Mouse (Mus musculus) hindbrain, embryonic 14.5 days (tissue): ENCODE results near the gene Olfr1511. TPM values are rescaled to one million over a fixed set of nuclear protein-coding genes. Genes with fewer than 3 reads are reported as not detected.
A peak's percentile ranks its signal among the peaks of the same experiment; 100 is the strongest.
"Not testable (repeated sequence)": the region's sequence is repeated elsewhere in the genome, so short reads cannot be mapped to it uniquely, and the experiment has no call there.

Experiments
- ATAC-seq: fragments of 200-750 bp; cut with Nextera tagmentation; 2 replicates; pipeline ENCODE4 v1.8.0; 2017; ENCODE audit warnings: moderate number of reproducible peaks, mild to moderate bottlenecking, moderate TSS enrichment, moderate library complexity; ENCODE audit not compliant: low FRiP score
- DNase-seq: peaks from one replicate; pipeline ENCODE4 v3.0.0-alpha.2; 2015; ENCODE audit warnings: low spot score
- H3K27ac ChIP-seq: fragments of 300-500 bp; sonication (generic); 2 replicates; pipeline ENCODE4 v1.5.1; 2014; ENCODE audit warnings: mild to moderate bottlenecking, moderate library complexity
- H3K27me3 ChIP-seq: fragments of 300-500 bp; sonication (generic); 2 replicates; pipeline ENCODE4 v1.6.1; 2014; ENCODE audit warnings: mild to moderate bottlenecking, low read length, mixed read lengths; ENCODE audit not compliant: control insufficient read depth, insufficient read depth
- H3K36me3 ChIP-seq: fragments of 300-500 bp; sonication (generic); replicated peaks from 2 replicates; pipeline ENCODE4 v1.6.1; 2014; ENCODE audit not compliant: control insufficient read depth, insufficient read depth
- H3K4me1 ChIP-seq: fragments of 300-500 bp; sonication (generic); replicated peaks from 2 replicates; pipeline ENCODE4 v1.6.1; 2014; ENCODE audit warnings: antibody characterized with exemption, low read length, mixed read lengths; ENCODE audit not compliant: control insufficient read depth, insufficient read depth
- H3K4me2 ChIP-seq: fragments of 300-500 bp; sonication (generic); replicated peaks from 2 replicates; pipeline ENCODE4 v1.6.1; 2014; ENCODE audit warnings: mild to moderate bottlenecking, moderate library complexity
- H3K4me3 ChIP-seq: fragments of 300-500 bp; sonication (generic); replicated peaks from 2 replicates; pipeline ENCODE4 v1.5.1; 2014; ENCODE audit warnings: mild to moderate bottlenecking, low read length
- H3K9ac ChIP-seq: fragments of 300-500 bp; sonication (generic); 2 replicates; pipeline ENCODE4 v1.6.1; 2014
- H3K9me3 ChIP-seq: fragments of 300-500 bp; sonication (generic); 2 replicates; pipeline ENCODE4 v1.6.1; 2016; ENCODE audit warnings: low read length; ENCODE audit not compliant: control insufficient read depth
- WGBS: fragments of 180-500 bp; shearing (Covaris S2); extraction: QIAGEN DNeasy Blood & Tissue Kit; methylation state at CpG from one replicate; pipeline ENCODE4 v1.1.7; 2014; 5-methylcytosine and 5-hydroxymethylcytosine counted together
- polyA plus RNA-seq: library from polyadenylated mRNA; unstranded; fragments of >200 nt; fragmentation: Nextera tagmentation; extraction: Ambion mirVana; gene quantifications from 2 replicates; pipeline ENCODE4 v1.2.1, GENCODE M21; 2014

The Olfr1511 gene
- polyA plus RNA-seq = 0.17 TPM in 1 of 2 replicates, not detected in the other

GRCm38 (mm10) chr14:52397279-52397678 is at the start of gene Olfr1511:
Gene Olfr1511 (minus strand): TSS chr14:52397379.
- no peak within 1 kb of the TSS for H3K27ac ChIP-seq
- H3K27me3 ChIP-seq = no peaks in the 10 kb centered on the region
- no peaks in the 10 kb centered on the region for H3K4me1 ChIP-seq
- DNase-seq = no peak
- H3K9me3 ChIP-seq = no peaks in the 10 kb centered on the region
- WGBS = 82% methylated on average over 4 of the region's 4 CpGs
- H3K36me3 ChIP-seq = no peaks in the 10 kb centered on the region
- no peak for ATAC-seq
- no peak within 1 kb of the TSS for H3K4me2 ChIP-seq
- no peak within 1 kb of the TSS for H3K4me3 ChIP-seq
- H3K9ac ChIP-seq = no peak within 1 kb of the TSS

- H3K27me3 ChIP-seq = no peaks in the 10 kb centered on the region
- no peak within 1 kb of the TSS for H3K4me3 ChIP-seq
- no peaks in the 10 kb centered on the region for H3K36me3 ChIP-seq
- no peak within 1 kb of the TSS for H3K9ac ChIP-seq
- ATAC-seq (no peak), DNase-seq (no peak)
- H3K4me2 ChIP-seq = no peak within 1 kb of the TSS
- no peaks in the 10 kb centered on the region for H3K9me3 ChIP-seq
- no peak within 1 kb of the TSS for H3K27ac ChIP-seq
- no peaks in the 10 kb centered on the region for H3K4me1 ChIP-seq
Measured at GRCm38 (mm10) chr14:52442690-52443089, 45.5 kb upstream of the Olfr1511 start, which contains the start of gene Olfr1509. Gene Olfr1509 (plus strand): TSS chr14:52442990.

GRCm38 (mm10) chr14:52427686-52428085 is 30.5 kb upstream of the Olfr1511 start:
- Histone ChIP-seq H3K36me3 (no peaks in the 10 kb centered on the region), H3K27ac (no peak overlapping the region), H3K9ac (no peak overlapping the region), H3K27me3 (no peaks in the 10 kb centered on the region), H3K4me1 (no peaks in the 10 kb centered on the region), H3K4me2 (no peak overlapping the region), H3K9me3 (no peaks in the 10 kb centered on the region), H3K4me3 (no peak overlapping the region)
- DNase-seq (no peak), ATAC-seq (no peak)
- 91% methylated on average over 1 of the region's 1 CpGs for WGBS

GRCm38 (mm10) chr14:52414273-52414672 is 17.1 kb upstream of the Olfr1511 start, which contains the start of gene Olfr1510:
Gene Olfr1510 (minus strand): TSS chr14:52414373.
- Histone ChIP-seq H3K9ac (no peak within 1 kb of the TSS), H3K9me3 (no peaks in the 10 kb centered on the region), H3K27me3 (no peaks in the 10 kb centered on the region), H3K4me3 (no peak within 1 kb of the TSS), H3K27ac (no peak within 1 kb of the TSS), H3K4me1 (no peaks in the 10 kb centered on the region), H3K4me2 (no peak within 1 kb of the TSS), H3K36me3 (no peaks in the 10 kb centered on the region)
- no peak for DNase-seq
- 91% methylated on average over 3 of the region's 3 CpGs for WGBS
- ATAC-seq = no peak

GRCm38 (mm10) chr14:52410142-52410919 is 13.2 kb upstream of the Olfr1511 start:
- not testable (repeated sequence) for H3K4me1 ChIP-seq, H3K36me3 ChIP-seq, H3K27me3 ChIP-seq, H3K4me2 ChIP-seq, H3K9ac ChIP-seq, H3K27ac ChIP-seq, DNase-seq, H3K4me3 ChIP-seq, H3K9me3 ChIP-seq
- WGBS = 80% methylated on average over 7 of the region's 10 CpGs
- ATAC-seq = 0 out of 2 replicates have a peak, but pooled peaks have one; percentile 11

- H3K4me3 ChIP-seq, H3K4me1 ChIP-seq, H3K27ac ChIP-seq, DNase-seq, H3K36me3 ChIP-seq, H3K27me3 ChIP-seq, H3K9me3 ChIP-seq, H3K9ac ChIP-seq, H3K4me2 ChIP-seq, ATAC-seq: not testable (repeated sequence)
- 90% methylated on average over 9 of the region's 9 CpGs for WGBS
Measured at GRCm38 (mm10) chr14:52390084-52390848, 6.9 kb downstream of the Olfr1511 start.

- Histone ChIP-seq H3K27ac (no peak within 1 kb of the TSS), H3K4me2 (no peak within 1 kb of the TSS), H3K9me3 (no peaks in the 10 kb centered on the region), H3K4me3 (no peak within 1 kb of the TSS), H3K36me3 (no peaks in the 10 kb centered on the region), H3K27me3 (no peaks in the 10 kb centered on the region), H3K4me1 (no peaks in the 10 kb centered on the region), H3K9ac (no peak within 1 kb of the TSS)
- DNase-seq = no peak
- WGBS = 79% methylated on average over 2 of the region's 2 CpGs
- ATAC-seq = no peak
Measured at GRCm38 (mm10) chr14:52379068-52379467, 18.1 kb downstream of the Olfr1511 start, which contains the start of gene Olfr1512. Gene Olfr1512 (minus strand): TSS chr14:52379168.

GRCm38 (mm10) chr14:52368741-52369140 is 28.4 kb downstream of the Olfr1511 start:
- Histone ChIP-seq H3K4me2 (no peak overlapping the region), H3K4me3 (no peak overlapping the region), H3K9ac (no peak overlapping the region), H3K4me1 (no peaks in the 10 kb centered on the region), H3K27ac (no peak overlapping the region), H3K9me3 (no peaks in the 10 kb centered on the region), H3K27me3 (no peaks in the 10 kb centered on the region), H3K36me3 (no peaks in the 10 kb centered on the region)
- DNase-seq (no peak), ATAC-seq (no peak)
- 92% methylated on average over 3 of the region's 3 CpGs for WGBS

GRCm38 (mm10) chr14:52356308-52356707 is 40.9 kb downstream of the Olfr1511 start, which contains the start of gene Olfr1513:
Gene Olfr1513 (minus strand): TSS chr14:52356408.
- no peak within 1 kb of the TSS for H3K4me2 ChIP-seq
- no peak within 1 kb of the TSS for H3K27ac ChIP-seq
- WGBS = 77% methylated on average over 4 of the region's 4 CpGs
- H3K9me3 ChIP-seq = no peaks in the 10 kb centered on the region
- H3K4me3 ChIP-seq = no peak within 1 kb of the TSS
- no peaks in the 10 kb centered on the region for H3K4me1 ChIP-seq
- H3K36me3 ChIP-seq = no peaks in the 10 kb centered on the region
- no peak within 1 kb of the TSS for H3K9ac ChIP-seq
- no peak for ATAC-seq
- DNase-seq = no peak
- H3K27me3 ChIP-seq = no peaks in the 10 kb centered on the region
